Mouse (Mus musculus): ENCODE measurements at regions not wholly inside any gene's neighbourhood (a gene's known extent, or its start where the extent isn't known, plus 50 kb on each side); places are given as distances from the start of the nearest gene placed in this dataset.

DNA sequence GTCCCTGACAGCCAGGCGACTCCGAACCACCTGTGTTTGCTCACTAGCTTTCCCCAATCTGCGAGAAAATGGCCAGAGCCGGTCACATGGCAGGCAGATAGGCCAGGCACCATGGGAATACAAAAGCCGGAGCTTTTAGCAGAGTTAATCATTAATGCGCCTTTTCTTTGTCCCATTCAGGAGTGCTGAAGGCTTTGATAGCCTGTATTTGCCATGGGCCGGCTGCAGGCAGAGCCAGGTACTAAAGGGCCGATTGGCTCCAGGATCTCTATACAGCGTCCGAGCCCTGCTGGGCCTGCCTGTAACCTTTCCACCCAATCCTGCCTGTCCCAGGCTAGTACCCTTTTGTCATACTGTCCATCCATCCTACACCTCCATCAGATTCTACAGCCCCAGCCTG lies 78.1 kb downstream of the Foxa2 start:
- TF ChIP-seq CTCF (IDR thresholded peaks at IDR 0.05; ENCODE audit: extremely low read depth, insufficient read length, insufficient replicate concordance, low read depth, low read length), result no peak
- TF ChIP-seq POLR2A (IDR thresholded peaks at IDR 0.05; ENCODE audit: low read depth, low read length), result no peak
